Mouse (Mus musculus) heart, embryonic 10.5 days (tissue): ENCODE measurements at regions not wholly inside any gene's neighbourhood (a gene's known extent, or its start where the extent isn't known, plus 50 kb on each side); places are given as distances from the start of the nearest gene placed in this dataset.
A peak's percentile ranks its signal among the peaks of the same experiment; 100 is the strongest.
"Not testable (repeated sequence)": the region's sequence is repeated elsewhere in the genome, so short reads cannot be mapped to it uniquely, and the experiment has no call there.

Experiments
- DNase-seq: peaks from one replicate; pipeline ENCODE4 v3.0.0-alpha.2; 2017; ENCODE audit warnings: low spot score
- H3K27ac ChIP-seq: fragments of 300-500 bp; sonication (generic); 2 replicates; pipeline ENCODE4 v1.5.1; 2016; ENCODE audit warnings: mild to moderate bottlenecking
- H3K27me3 ChIP-seq: fragments of 300-500 bp; sonication (generic); 2 replicates; pipeline ENCODE4 v1.6.1; 2016; ENCODE audit warnings: mild to moderate bottlenecking; ENCODE audit not compliant: poor library complexity, insufficient read depth, severe bottlenecking
- H3K36me3 ChIP-seq: fragments of 300-500 bp; sonication (generic); 2 replicates; pipeline ENCODE4 v1.6.1; 2016; ENCODE audit warnings: mild to moderate bottlenecking, moderate library complexity
- H3K4me1 ChIP-seq: fragments of 300-500 bp; sonication (generic); 2 replicates; pipeline ENCODE4 v1.6.1; 2016; ENCODE audit warnings: mild to moderate bottlenecking
- H3K4me3 ChIP-seq: fragments of 300-500 bp; sonication (generic); 2 replicates; pipeline ENCODE4 v1.5.1; 2016; ENCODE audit warnings: mild to moderate bottlenecking, moderate library complexity
- H3K9me3 ChIP-seq: fragments of 300-500 bp; sonication (generic); 2 replicates; pipeline ENCODE4 v1.6.1; 2016; ENCODE audit warnings: mild to moderate bottlenecking, moderate library complexity
- WGBS: fragments of 180-500 bp; shearing (Covaris S2); methylation state at CpG from one replicate; pipeline ENCODE4 v1.1.7; 2016; 5-methylcytosine and 5-hydroxymethylcytosine counted together

DNA sequence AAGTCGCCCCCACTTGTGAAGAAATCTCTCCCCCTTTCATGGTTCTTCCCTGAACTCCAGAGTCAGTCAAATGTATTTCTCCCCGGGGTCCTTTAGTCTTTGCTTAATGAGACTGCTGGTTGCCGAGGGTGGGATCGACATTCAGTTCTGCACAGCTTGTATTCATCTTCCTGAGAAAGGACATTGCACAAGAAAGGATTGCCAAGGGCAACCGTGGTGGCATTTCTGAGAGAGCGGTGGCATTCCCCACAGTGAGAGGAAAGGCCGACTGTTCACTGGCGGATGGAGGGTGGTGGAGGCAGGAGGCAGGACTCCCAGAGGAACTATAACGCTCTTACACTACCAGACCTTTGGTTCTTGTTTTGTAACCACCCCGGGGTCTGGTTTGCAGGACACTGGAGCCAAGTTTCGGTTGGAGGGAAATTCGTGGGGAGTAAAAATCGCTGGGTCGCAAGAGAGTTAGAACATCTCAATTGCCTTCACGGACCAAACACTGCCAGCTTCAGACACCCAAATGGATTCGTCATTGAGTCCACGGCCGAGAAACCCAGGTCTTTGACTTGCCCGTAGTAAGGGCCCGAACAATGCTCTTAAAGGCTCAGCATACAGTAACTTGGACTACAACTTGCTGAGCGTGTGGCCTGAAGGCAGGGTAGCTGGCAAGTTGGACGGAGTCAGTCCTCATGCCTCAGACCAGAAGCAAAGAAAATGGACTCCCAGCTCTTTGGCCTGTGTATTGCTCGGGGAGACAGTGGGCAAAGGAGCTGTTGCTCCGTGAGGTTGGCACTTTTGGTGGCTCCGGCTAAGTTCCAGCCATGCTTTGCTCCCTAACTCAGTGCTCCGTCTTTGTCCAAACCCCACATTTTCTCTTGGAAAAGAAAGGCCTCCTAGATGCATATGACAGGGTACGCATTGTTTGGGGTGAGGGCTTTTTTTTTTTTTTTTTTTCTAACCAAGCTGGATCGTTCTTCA is 70.9 kb upstream of the Slc1a3 start:
- no peak for DNase-seq
- Histone ChIP-seq H3K4me3 (no peak overlapping the region), H3K36me3 (no peaks in the 10 kb centered on the region), H3K4me1 (no peaks in the 10 kb centered on the region), H3K9me3 (no peaks in the 10 kb centered on the region), H3K27ac (no peak overlapping the region), H3K27me3 (no peaks in the 10 kb centered on the region)
- WGBS: 88% methylated on average over 28 of the region's 28 CpGs

DNA sequence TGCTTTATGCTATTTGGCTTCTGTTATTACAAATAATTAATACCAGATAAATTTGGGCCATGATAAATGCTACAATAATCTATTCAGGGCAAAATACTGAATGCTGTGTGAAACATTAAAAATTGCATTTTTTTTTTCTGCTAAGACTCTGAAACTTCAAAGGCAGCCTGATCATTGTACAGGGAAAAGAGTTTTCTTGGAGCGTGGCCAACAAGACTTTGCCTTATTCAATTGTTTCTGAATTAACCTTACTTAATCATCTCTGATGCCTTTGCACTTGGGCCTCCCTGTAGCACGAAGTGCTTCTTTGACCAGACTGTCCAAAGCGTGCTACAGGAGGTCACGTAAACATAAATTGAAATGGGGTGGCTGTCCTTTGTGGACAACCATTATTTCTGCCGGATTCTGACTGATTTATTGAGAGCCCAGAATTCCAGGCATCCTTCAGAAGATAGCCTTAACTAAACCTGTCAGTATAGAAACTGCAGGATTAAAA is 69.9 kb upstream of the Slc1a3 start:
- Histone ChIP-seq H3K9me3 (no peaks in the 10 kb centered on the region), H3K27me3 (no peaks in the 10 kb centered on the region), H3K4me1 (no peaks in the 10 kb centered on the region), H3K27ac (no peak overlapping the region), H3K4me3 (no peak overlapping the region), H3K36me3 (no peaks in the 10 kb centered on the region)
- 83% methylated on average over 5 of the region's 5 CpGs for WGBS
- DNase-seq: no peak

DNA sequence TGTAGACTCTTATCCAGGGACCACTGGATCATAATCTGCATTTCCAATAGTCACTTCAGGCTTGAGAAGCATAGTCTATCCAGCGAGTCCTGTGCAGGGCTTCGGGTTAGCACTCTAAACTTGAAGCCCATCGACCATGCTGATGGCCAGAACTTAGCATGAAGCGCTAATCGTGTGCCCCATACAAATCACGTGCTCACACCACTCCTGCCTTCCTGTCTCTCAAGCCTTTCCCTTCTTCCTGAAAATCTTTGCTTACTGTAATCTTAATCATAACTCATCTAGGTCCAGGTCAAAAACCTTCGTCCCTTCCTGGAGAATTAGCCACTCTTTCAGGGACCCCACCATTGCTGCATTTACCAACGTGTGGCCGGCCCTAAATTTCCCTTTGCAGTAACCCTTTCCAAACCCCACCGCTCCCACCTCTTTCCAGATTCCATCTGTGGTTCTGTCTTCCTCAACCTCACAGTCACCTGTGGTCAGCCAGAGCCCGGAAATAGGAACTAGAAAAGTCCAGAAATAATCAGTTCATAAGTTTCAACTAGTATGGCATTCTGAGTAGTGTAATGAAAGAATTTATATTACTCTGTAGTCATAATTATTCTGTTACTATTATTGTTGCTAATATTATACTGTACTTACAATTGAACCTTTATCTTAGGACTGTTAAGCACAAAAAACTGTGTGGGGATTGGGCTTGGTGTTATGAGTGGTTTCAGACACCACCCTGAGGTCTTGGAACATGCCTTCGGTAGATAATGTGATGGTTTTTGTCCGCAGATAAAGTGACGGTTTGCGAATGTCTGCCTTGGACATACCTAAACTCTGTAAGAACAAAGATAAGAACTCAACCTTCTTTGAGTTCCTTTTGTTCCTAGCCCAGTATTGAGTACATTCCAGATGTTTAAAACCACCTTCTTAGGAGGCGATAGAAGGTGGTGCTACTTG is 57.3 kb upstream of the Slc1a3 start:
- Histone ChIP-seq H3K36me3 (no peaks in the 10 kb centered on the region), H3K27ac (no peak overlapping the region), H3K4me1 (no peaks in the 10 kb centered on the region), H3K9me3 (no peaks in the 10 kb centered on the region), H3K27me3 (no peaks in the 10 kb centered on the region), H3K4me3 (no peak overlapping the region)
- 81% methylated on average over 16 of the region's 16 CpGs for WGBS
- DNase-seq: no peak

DNA sequence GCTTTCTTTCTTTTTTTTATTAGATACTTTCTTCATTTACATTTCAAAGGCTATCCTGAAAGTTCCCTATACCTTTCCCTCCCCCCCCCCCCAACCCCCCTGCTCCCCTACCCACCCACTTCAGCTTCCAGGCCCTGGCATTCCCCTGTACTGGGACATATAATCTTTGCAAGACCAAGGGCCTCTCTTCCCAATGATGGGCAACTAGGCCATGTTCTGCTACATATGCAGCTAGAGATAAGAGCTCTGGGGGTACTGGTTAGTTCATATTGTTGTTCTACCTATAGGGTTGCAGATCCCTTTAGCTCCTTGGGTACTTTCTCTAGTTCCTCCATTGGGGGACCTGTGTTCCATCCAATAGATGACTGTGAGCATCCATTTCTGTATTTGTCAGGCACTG is 55.6 kb upstream of the Slc1a3 start:
- not testable (repeated sequence) for H3K27ac ChIP-seq, DNase-seq, H3K9me3 ChIP-seq, H3K4me3 ChIP-seq, H3K27me3 ChIP-seq, H3K36me3 ChIP-seq
- H3K4me1 ChIP-seq: peaks cover 14% of the 10 kb centered on the region

DNA sequence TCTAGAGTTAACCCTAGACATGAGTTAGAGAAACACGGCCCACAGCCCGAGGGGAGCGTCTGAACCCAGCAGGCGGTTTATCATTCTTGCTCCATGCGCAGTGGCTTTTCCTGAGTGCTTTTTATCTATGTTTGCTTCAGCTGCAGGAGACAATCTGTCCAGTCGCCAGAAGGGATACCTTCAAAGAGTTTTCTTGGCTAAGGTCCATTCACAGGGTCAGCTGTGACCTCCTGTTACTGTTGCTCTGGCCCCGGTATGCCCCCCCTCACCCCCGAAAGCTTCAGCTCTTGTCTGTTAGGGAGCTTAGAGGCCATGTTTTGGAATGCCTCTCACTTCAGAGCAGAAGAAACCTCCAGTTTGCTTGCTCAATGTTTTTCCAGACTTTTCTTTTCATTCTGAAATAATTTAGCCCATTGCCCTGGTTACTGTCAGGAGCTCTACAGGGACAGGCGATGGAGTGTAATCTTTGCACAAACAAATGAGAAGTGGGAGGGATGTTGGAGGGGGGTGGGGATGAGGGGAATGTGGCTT is 51.2 kb upstream of the Slc1a3 start:
- H3K4me1 ChIP-seq: peaks cover 17% of the 10 kb centered on the region
- 14% methylated on average over 9 of the region's 9 CpGs for WGBS
- H3K27me3 ChIP-seq: no peaks in the 10 kb centered on the region
- no peaks in the 10 kb centered on the region for H3K36me3 ChIP-seq
- peak; percentile 86 for DNase-seq
- H3K27ac ChIP-seq: peak overlapping the region; percentile 67; the same call in 1 of the 2 replicates
- H3K4me3 ChIP-seq: peak overlapping the region; percentile 20; the same call in 1 of the 2 replicates
- no peaks in the 10 kb centered on the region for H3K9me3 ChIP-seq

DNA sequence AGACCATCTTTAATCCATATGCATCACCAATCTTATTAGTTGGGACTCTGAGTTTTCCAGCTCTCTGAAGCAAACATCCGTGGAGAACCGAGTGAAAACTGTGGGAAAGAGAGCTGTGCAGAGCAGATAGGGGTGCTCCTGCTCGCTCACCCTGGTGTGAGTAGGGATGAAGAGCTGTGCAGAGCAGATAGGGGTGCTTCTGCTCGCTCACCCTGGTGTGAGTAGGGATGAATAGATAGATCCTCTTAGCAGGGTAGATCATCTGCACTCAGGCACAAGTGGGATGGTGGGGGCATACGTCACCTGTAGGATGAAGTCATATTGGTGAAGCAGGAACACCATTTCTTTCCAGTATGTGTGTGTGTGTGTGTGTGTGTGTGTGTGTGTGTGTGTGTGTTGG is 50.6 kb upstream of the Slc1a3 start:
- no peak for DNase-seq
- 71% methylated on average over 5 of the region's 5 CpGs for WGBS
- H3K9me3 ChIP-seq: no peaks in the 10 kb centered on the region
- no peaks in the 10 kb centered on the region for H3K36me3 ChIP-seq
- no peak overlapping the region for H3K4me3 ChIP-seq
- H3K27ac ChIP-seq: peak overlapping the region; percentile 67; the same call in 1 of the 2 replicates
- H3K4me1 ChIP-seq: peaks cover 17% of the 10 kb centered on the region
- H3K27me3 ChIP-seq: no peaks in the 10 kb centered on the region
